Mouse (Mus musculus): ENCODE results near the gene Otub1.

The Otub1 gene

DNA sequence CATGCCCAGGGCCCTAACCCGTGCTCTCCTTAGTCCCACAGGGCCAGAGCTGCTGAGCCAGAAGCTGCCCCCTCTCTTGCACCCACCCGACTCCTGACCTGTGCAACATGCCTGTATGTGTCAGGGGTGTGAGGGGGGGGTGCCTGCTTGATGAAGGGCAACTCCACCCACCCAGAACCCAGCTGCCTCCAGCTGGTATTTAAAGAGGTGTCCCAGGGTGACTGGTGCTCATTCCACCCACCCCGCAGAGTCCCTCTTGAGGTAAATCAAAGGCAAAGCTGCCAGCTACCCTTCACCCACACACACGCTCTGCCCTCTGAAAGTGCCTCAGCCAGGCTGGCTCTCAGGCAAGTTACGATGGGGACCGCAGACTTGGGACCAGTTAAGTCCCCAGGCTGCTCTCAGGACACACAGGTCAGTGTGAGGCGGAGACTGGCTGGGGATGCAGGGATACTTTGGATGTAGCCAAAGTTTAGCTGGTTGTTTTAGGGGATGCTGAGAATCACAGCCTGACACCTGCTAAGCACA, 56.9 kb downstream of the Otub1 start:
- intact Hi-C loops (cut with DNase I): no loop called here

DNA sequence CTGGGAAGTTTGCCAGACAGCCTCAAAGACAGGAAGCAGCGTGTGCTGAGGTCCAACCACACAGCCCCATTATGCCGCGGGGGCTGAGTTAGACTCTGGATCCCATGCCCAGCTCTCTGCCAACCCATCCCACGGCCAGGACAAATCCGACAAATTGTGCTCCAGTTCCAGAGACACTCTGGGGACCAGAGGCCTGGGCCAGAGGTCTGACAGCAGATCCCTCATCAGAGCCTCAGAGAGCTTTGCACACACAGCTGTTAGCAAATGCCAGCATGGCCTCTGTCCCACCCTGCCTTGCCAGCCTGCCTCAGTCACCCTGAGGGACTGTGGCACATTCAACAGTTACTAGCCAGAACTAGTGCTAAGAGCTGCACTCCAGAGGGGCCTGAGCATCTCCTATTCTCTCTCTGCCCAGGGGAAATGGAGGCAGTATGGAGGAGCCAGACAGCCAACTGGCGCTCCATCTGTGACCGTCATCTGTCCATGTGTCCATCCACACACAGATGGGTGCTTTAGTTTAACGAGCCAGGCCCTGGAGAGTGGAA, 57.5 kb downstream of the Otub1 start:
- intact Hi-C loops (cut with DNase I): no loop called here
